Mouse (Mus musculus): Measurements from ENCODE around the gene Snx29.

Gene Snx29

GRCm38 (mm10) chr16:11778191-11778590 lies 455.5 kb downstream of the Snx29 start:
- DNase-seq (ENCODE audit: low spot score in 2 of 2) = no peak

- peak in 1 of 2 experiments; percentile 10 for DNase-seq (ENCODE audit: low spot score in 2 of 2)
Observed at GRCm38 (mm10) chr16:11778715-11779460, 456.2 kb downstream of the Snx29 start.

- no peak for DNase-seq (ENCODE audit: low spot score in 2 of 2)
Observed at GRCm38 (mm10) chr16:11782082-11782481, 459.4 kb downstream of the Snx29 start.

GRCm38 (mm10) chr16:11783337-11783736 lies 460.6 kb downstream of the Snx29 start:
- no peak for DNase-seq (ENCODE audit: low spot score in 2 of 2)

GRCm38 (mm10) chr16:11784354-11784753 lies 461.6 kb downstream of the Snx29 start:
- no peak for DNase-seq (ENCODE audit: low spot score in 2 of 2)

GRCm38 (mm10) chr16:11785806-11786205 lies 463.1 kb downstream of the Snx29 start:
- DNase-seq (ENCODE audit: low spot score in 2 of 2) = no peak

GRCm38 (mm10) chr16:11790476-11790875 lies 467.8 kb downstream of the Snx29 start:
- DNase-seq (ENCODE audit: low spot score in 2 of 2) = no peak

- no peak for DNase-seq (ENCODE audit: low spot score in 2 of 2)
Observed at GRCm38 (mm10) chr16:11793391-11793790, 470.7 kb downstream of the Snx29 start.

GRCm38 (mm10) chr16:11794628-11795027 lies 471.9 kb downstream of the Snx29 start:
- DNase-seq (ENCODE audit: low spot score in 2 of 2) = no peak

GRCm38 (mm10) chr16:11795758-11796460 lies 473.2 kb downstream of the Snx29 start:
- no peak for DNase-seq (ENCODE audit: low spot score in 2 of 2)

- DNase-seq (ENCODE audit: low spot score in 2 of 2) = no peak
Observed at GRCm38 (mm10) chr16:11801960-11802539, 479.3 kb downstream of the Snx29 start.
